Mouse (Mus musculus) common myeloid progenitor, adult 5-6 weeks (primary cell): ENCODE results near the gene Hddc2. TPM values are rescaled to one million over a fixed set of nuclear protein-coding genes. Genes with fewer than 3 reads are reported as not detected.

Experiments
- ATAC-seq: replicated peaks from 2 replicates; pipeline ENCODE4 v1.8.0; 2016; ENCODE audit warnings: low read depth, mild to moderate bottlenecking, moderate TSS enrichment, inconsistent platforms; ENCODE audit not compliant: poor library complexity, severe bottlenecking
- total RNA-seq: library from RNA; stranded (forward); fragments of 200-1000, 187-1606 nt; gene quantifications from 2 replicates; pipeline ENCODE4 v1.2.3, GENCODE M21; 2017

The Hddc2 gene
- 58.1 and 58.2 TPM in 2 replicates for total RNA-seq

DNA sequence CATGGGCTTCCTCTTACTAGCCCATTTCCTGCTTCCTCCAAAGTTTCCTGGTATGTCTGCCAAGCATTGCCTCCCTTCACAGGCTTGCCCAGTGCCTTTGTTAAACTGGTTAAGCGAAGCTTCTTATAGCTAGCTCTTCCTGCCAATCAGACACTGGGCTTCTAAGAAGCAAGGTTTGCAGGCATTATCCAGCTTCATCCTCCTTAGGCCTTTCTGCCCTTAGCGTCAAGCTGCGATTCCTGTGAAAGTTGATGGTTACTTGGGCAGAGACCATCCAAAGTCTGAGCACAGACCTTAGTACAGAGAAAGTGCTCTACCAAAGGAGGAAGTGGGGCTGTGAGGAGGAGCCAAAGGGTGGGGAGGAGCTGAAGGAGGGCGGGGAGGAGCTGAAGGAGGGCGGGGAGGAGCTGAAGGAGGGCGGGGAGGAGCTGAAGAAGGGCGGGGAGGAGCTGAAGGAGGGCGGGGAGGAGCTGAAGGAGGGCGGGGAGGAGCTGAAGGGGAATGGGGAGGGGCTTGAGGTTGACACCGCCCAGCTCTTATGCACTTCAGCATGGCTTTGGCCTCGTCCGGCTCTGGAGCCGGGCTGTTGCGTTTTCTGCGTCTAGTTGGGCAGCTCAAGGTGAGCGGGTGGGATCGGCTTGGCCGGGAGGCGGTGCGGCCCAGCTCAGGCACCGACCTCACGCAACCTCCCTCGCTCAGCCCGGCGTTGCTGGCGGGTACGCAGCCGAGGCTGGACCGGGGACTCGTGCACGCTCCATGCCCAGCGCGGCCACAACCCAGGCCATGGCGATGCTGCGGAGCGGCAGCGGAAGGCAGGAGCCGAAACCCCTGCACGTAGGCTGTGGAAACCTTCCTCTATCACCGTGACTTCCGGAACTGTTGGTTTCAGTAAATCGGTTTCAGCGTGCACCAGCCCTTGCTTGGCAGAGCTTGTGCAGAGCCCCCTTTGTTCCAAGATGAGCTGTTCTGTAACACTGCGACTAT is at the start of gene Hddc2:
Gene Hddc2 (plus strand): TSS at position 519 of the 984 bp plus-strand sequence.
- peak; percentile 89 for ATAC-seq

GRCm38 (mm10) chr10:31272738-31273137 is 40.4 kb upstream of the Hddc2 start:
- no peak for ATAC-seq

GRCm38 (mm10) chr10:31273171-31273570 is 40.0 kb upstream of the Hddc2 start:
- no peak for ATAC-seq

DNA sequence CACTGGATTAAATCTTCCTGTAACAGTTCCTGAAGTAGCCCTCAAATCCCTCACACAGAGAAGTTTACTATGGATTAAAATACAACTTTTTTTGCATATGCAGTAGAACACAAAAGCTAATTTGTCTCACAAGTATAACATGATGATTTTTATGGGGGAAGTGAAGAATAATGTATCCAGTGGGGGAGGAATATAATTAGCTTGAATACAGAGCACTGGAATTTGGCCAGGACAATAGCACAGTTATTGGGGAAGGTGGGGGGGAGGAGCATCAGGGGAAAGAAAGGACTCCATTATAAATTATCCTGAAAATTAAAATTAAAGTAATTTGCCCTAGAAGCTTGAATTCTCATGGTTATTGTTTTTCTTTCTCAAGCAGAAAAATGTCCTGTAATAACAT is 25.4 kb upstream of the Hddc2 start:
- ATAC-seq: no peak

GRCm38 (mm10) chr10:31288697-31289390 is 24.3 kb upstream of the Hddc2 start:
- no peak for ATAC-seq

DNA sequence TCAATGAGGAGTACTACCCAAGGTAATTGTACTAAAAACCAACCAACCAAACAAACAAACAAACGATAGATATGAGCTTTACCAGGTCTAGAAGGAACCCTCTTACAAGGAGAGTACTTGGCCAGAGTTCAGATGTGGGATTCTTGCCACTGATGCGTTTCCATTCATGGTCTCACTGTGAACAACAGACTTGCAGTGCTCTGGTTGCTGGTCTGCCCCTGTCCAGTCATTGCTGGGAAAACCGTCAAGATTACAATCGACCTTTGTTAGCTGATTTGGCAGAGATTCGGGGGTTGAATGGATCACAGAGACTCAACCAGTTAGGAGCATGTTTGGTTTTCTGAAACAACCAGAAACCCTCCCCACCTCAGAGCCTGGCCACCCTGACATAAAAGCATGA is 17.5 kb upstream of the Hddc2 start:
- no peak for ATAC-seq

DNA sequence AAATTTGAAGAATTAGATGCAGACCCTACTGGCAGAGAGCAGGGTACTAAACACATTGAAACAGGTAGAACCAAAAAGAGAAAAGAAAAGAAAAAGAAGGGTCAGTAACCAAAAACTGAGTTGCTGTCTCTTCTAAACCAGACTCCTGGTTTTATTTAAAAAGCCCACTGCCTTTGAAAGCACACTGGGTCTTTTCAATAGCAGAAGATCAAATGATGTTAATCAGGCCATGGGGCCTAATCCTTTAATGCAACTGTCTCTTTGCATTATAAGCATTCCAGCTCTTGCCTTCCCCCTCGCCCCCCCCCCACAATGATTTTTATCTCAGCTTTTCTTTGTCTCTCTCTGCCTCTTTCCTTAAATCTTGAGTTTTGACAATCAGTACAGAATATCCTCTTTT is 16.7 kb upstream of the Hddc2 start:
- ATAC-seq: no peak

- no peak for ATAC-seq
Observed at GRCm38 (mm10) chr10:31297106-31297505, 16.1 kb upstream of the Hddc2 start.

GRCm38 (mm10) chr10:31298263-31298662 is 14.9 kb upstream of the Hddc2 start:
- ATAC-seq: no peak

DNA sequence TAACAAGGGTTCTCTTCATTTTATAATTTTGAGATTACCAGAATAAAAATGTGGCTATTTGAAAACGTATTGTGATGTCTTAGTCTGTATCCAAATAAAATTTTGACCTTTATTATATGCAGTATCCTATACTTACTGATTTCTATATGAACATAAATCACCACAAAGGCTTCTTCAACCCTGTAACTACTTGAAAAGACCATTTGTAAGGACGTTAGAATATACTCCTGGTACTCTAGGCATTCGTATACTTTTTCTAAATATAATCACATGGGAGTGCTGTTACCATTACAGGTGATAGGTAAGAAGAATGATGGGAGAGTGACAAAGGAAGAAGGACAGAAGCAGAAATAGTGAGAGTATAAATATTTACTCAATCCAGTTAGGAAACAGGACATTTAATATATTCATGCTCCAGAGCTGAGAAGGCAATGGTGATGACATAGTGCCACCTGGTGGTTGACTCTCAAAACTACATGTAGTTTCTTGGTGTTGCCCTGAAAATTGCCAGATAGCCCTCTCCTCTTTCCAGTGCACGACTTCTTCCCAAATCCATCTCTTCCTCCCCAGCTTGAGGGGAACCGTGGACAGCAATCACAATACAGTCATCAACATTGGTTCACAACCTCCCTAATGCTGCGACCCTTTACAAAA is 14.1 kb upstream of the Hddc2 start:
- ATAC-seq: peak; percentile 98

DNA sequence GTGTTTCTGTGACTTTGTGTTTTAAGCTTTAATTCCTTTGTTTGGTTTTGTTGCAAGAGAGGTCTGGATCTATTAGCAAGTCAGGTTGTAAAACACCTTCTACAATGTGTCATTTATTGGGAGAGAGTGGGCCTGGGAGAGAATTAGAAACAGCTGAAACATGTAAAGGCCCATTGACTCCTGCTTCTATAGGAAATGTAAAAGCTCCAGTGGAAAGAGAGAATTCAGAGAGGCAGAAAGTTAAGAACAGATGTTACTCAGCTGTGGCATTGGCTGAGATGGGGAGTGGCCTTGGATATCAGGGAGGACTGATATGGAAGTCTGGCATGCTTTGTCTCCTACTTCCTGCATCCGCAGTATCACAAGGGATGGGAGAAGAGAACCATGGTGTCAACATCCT is 12.9 kb upstream of the Hddc2 start:
- no peak for ATAC-seq

DNA sequence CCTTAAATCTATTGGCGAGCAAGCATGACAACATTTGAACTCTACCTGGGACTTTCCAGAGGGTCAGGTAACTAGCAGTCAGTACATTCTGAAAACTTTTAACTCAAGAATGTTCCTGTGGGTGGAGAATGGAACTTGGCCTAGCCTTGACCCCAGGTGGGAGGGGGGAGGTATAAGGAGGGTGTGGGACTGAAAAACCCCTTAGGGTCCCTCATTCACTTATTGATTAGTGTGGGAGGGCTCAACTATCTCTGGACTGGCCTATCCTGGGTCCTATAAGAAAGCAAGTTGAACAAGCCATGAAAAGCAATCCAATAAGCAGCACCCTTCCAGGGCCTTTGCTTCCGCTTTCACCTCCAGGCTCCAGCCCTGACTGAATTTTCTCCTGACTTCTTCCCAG is 9.7 kb upstream of the Hddc2 start:
- ATAC-seq: no peak

GRCm38 (mm10) chr10:31307024-31307598 is 6.1 kb upstream of the Hddc2 start:
- ATAC-seq: 0 out of 2 replicates have a peak, but pooled peaks have one; percentile 15

DNA sequence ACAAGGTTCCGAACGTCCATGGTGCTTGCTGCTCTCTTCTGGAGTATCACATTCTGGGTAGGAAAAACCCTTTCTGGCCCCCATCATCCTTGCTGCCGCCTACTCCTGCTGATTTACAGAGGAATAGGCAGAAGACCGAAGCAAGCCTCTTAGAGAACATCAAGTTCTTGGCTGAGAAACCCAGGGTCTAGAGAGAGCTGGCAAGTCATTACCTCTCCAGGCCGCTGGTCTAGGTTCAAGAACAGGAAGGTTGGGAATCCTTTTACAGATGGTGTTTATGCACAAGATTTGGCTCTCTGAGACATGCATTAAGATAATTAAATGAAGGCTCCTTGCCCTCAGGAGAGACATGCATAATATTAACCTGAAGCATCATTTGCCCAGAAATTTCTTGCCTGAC is 5.3 kb downstream of the Hddc2 start:
- no peak for ATAC-seq

DNA sequence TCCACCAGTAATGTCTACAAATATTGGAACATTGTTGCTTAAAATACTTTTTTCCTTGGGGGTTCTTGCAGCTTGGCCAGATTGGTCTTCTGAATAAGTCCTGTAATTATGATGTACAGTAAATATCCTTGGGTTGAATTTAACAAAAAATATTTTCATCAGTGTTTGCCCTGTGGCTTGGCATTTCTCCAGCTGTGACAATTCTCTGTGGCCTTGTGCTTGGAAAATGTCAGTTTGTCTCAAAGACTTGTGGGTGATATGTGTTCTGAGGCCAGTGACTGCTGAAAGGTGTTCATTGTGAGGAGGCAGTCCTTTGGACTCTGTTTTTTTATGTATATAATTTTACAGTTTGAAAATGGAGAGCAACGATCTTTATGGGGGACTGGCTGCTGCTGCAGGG is 16.3 kb downstream of the Hddc2 start:
- ATAC-seq: no peak

GRCm38 (mm10) chr10:31330286-31330962 is 17.2 kb downstream of the Hddc2 start:
- ATAC-seq: peak; percentile 75

DNA sequence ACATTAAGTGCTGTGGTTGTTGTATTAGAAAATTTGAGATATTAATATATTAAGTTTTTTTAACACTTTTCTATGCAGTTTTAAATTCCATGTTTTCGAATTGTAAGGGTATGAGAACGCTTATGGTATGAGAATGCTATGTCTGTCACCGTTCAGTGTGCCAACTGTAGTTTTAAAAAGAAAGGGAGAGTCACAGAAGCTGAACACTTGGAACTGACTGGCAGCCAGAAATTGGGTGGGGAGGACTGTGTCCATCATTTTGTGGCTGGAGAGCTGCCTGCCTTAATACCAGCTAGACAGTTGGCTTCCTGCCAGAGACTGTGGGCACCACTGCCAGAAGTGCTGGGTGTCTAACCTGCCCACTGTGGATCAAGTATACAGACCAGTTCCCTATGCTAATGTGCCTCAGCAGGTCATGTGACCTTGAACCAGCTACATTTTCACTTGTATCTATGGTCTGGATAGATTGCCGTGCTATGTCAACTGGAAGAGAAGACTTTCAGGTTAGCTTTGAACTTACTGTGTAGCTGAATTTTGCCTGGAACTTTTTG is 18.1 kb downstream of the Hddc2 start:
- ATAC-seq: peak; percentile 76

- no peak for ATAC-seq
Observed at GRCm38 (mm10) chr10:31336432-31336831, 23.2 kb downstream of the Hddc2 start.

- no peak for ATAC-seq
Observed at GRCm38 (mm10) chr10:31346401-31346800, 33.2 kb downstream of the Hddc2 start.
